Mouse (Mus musculus): Measurements from ENCODE around the gene Syt8. TPM values are rescaled to one million over a fixed set of nuclear protein-coding genes. Genes with fewer than 3 reads are reported as not detected.

The Syt8 gene
- not detected for total RNA-seq (2021)

- intact Hi-C loops (cut with DNase I), result loop anchor here (2.0 kb wide), 1 partner anchor 74 kb away; no protein-coding TSS in a partner anchor
- no peak for DNase-seq (ENCODE audit: low spot score)
These were observed at the start of gene Syt8 for GRCm38 (mm10) chr7:142434137-142434865. TSS of gene Syt8 (plus strand) at chr7:142434850.

- DNase-seq (ENCODE audit: low spot score), result no peak
- intact Hi-C loops (cut with DNase I), result loop anchor here (5.0 kb wide), 1 partner anchor 41 kb away; no protein-coding TSS in a partner anchor
These were observed 48.8 kb upstream of the Syt8 start for GRCm38 (mm10) chr7:142385742-142386403.

- intact Hi-C loops (cut with DNase I), result loop anchor here (5.0 kb wide), 1 partner anchor 41 kb away; no protein-coding TSS in a partner anchor
- no peak for DNase-seq (ENCODE audit: low spot score)
These were observed 47.9 kb upstream of the Syt8 start for GRCm38 (mm10) chr7:142386621-142387201.

GRCm38 (mm10) chr7:142387419-142388148, 47.1 kb upstream of the Syt8 start, which contains the start of gene Ctsd:
TSS of gene Ctsd (minus strand) at chr7:142388038.
- peak; percentile 97 for DNase-seq (ENCODE audit: low spot score)
- intact Hi-C loops (cut with DNase I), result loop anchor here (5.0 kb wide), 1 partner anchor 40 kb away; no protein-coding TSS in a partner anchor

- intact Hi-C loops (cut with DNase I), result loop anchor here (5.0 kb wide), 1 partner anchor 39 kb away; no protein-coding TSS in a partner anchor
- DNase-seq (ENCODE audit: low spot score), result no peak
These were observed 46.5 kb upstream of the Syt8 start for GRCm38 (mm10) chr7:142388198-142388597.

- intact Hi-C loops (cut with DNase I), result loop anchor here (5.0 kb wide), 1 partner anchor 39 kb away; no protein-coding TSS in a partner anchor
- DNase-seq (ENCODE audit: low spot score), result no peak
These were observed 45.9 kb upstream of the Syt8 start for GRCm38 (mm10) chr7:142388740-142389139.

GRCm38 (mm10) chr7:142389961-142390650, 44.5 kb upstream of the Syt8 start:
- DNase-seq (ENCODE audit: low spot score), result no peak
- intact Hi-C loops (cut with DNase I), result loop anchor here (5.0 kb wide), 1 partner anchor 37 kb away; no protein-coding TSS in a partner anchor

GRCm38 (mm10) chr7:142391108-142391507, 43.5 kb upstream of the Syt8 start:
- intact Hi-C loops (cut with DNase I), result no loop called here
- no peak for DNase-seq (ENCODE audit: low spot score)

GRCm38 (mm10) chr7:142391609-142392008, 43.0 kb upstream of the Syt8 start:
- no peak for DNase-seq (ENCODE audit: low spot score)
- intact Hi-C loops (cut with DNase I), result no loop called here

GRCm38 (mm10) chr7:142393191-142393590, 41.5 kb upstream of the Syt8 start:
- intact Hi-C loops (cut with DNase I), result no loop called here
- DNase-seq (ENCODE audit: low spot score), result no peak

- DNase-seq (ENCODE audit: low spot score), result no peak
- intact Hi-C loops (cut with DNase I), result no loop called here
These were observed 40.1 kb upstream of the Syt8 start for GRCm38 (mm10) chr7:142394261-142395190.

GRCm38 (mm10) chr7:142395472-142395871, 39.2 kb upstream of the Syt8 start:
- DNase-seq (ENCODE audit: low spot score), result no peak
- intact Hi-C loops (cut with DNase I), result no loop called here

GRCm38 (mm10) chr7:142396611-142397010, 38.0 kb upstream of the Syt8 start:
- no peak for DNase-seq (ENCODE audit: low spot score)
- intact Hi-C loops (cut with DNase I), result no loop called here

GRCm38 (mm10) chr7:142398052-142398451, 36.6 kb upstream of the Syt8 start:
- intact Hi-C loops (cut with DNase I), result loop anchor here (2.0 kb wide), 1 partner anchor 15 kb away; no protein-coding TSS in a partner anchor
- DNase-seq (ENCODE audit: low spot score), result no peak

GRCm38 (mm10) chr7:142399250-142399649, 35.4 kb upstream of the Syt8 start:
- no peak for DNase-seq (ENCODE audit: low spot score)
- intact Hi-C loops (cut with DNase I), result loop anchor here (2.0 kb wide), 1 partner anchor 14 kb away; no protein-coding TSS in a partner anchor

GRCm38 (mm10) chr7:142400112-142400749, 34.4 kb upstream of the Syt8 start:
- intact Hi-C loops (cut with DNase I), result no loop called here
- no peak for DNase-seq (ENCODE audit: low spot score)

GRCm38 (mm10) chr7:142400750-142401142, 33.9 kb upstream of the Syt8 start:
- intact Hi-C loops (cut with DNase I), result no loop called here
- no peak for DNase-seq (ENCODE audit: low spot score)

- no peak for DNase-seq (ENCODE audit: low spot score)
- intact Hi-C loops (cut with DNase I), result no loop called here
These were observed 31.1 kb upstream of the Syt8 start for GRCm38 (mm10) chr7:142403591-142403990.

Measured in heart, postnatal 25 days (tissue).